Mouse (Mus musculus) heart, postnatal 0 days (tissue): ENCODE measurements around the gene Dnah2.
A peak's percentile ranks its signal among the peaks of the same experiment; 100 is the strongest.

Source experiments
- CTCF ChIP-seq: IDR thresholded peaks from 2 replicates; pipeline ENCODE4 v1.5.1; 2016; ENCODE audit warnings: antibody characterized with exemption, control low read depth, low read depth
- EP300 ChIP-seq: IDR thresholded peaks from 2 replicates; pipeline ENCODE4 v1.6.1; 2016; ENCODE audit warnings: antibody characterized with exemption, low read depth

GRCm38 (mm10) chr11:69418481-69419442, 130.1 kb downstream of the Dnah2 start:
- TF ChIP-seq CTCF (no peak), EP300 (peak; percentile 51; the same call in 1 of the 2 replicates)
